Mouse (Mus musculus): ENCODE data around the gene Ccdc12. TPM values are rescaled to one million over a fixed set of nuclear protein-coding genes. Genes with fewer than 3 reads are reported as not detected.

The Ccdc12 gene
- polyA plus RNA-seq, 1 experiment = 103 TPM

DNA sequence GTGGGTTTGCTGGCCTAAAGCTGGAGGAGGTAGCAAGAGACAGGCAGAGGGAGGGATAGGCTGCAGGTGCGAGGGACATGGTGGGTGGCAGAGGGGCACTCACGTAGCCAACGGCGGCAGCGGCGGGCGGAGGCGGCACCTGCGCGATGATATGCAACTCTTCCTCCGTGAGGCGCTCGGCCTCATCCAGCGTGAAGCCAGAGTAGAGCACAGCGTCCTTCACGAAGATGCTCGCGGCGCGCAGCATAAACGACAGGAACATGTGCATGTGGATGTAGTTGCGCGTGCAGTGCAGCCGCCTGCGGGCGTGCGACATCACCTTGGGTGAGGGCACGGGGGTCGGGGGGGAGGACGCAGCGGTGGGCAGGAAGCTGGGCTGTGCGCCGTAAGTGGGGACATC, 70.6 kb downstream of the Ccdc12 start:
- H3K27ac ChIP-seq (ENCODE audit: insufficient read depth, low read length) = no peak overlapping the region
- TF ChIP-seq CTCF (IDR thresholded peaks at IDR 0.05; ENCODE audit: extremely low read depth, insufficient read depth, low read length) (no peak), POLR2A (IDR thresholded peaks at IDR 0.05; ENCODE audit: extremely low read depth, insufficient read depth, low read length) (no peak)
- H3K4me1 ChIP-seq (ENCODE audit: control insufficient read depth, insufficient read depth, low read length) = peaks cover 3% of the 10 kb centered on the region; the same call in 1 of the 2 replicates
- peak overlapping the region; percentile 8 for H3K4me3 ChIP-seq (ENCODE audit: insufficient read depth, low read length)

DNA sequence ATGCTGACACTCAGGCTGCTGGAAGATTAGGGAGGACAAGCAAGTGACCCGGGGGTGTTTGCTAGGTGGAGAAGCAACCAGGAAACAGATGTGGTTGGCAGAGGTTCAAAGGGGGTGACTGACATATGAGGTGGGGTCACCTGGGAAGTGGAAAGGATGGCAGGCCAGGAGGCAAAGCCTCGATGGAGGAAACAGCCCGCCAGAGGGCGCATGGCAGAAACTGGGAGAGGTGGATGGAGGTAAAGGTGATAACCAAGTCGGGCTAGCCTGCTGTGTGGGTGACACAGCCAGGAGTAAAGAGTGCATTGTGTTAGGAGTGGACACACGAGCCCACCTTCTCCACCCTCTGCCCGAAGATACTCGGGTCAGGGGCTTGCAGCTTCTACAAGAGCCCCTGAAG, 73.5 kb downstream of the Ccdc12 start:
- no peak overlapping the region for H3K27ac ChIP-seq (ENCODE audit: insufficient read depth, low read length)
- peaks cover 3% of the 10 kb centered on the region; the same call in 1 of the 2 replicates for H3K4me1 ChIP-seq (ENCODE audit: control insufficient read depth, insufficient read depth, low read length)
- peak; percentile 47; the same call in 1 of the 2 replicates for TF ChIP-seq CTCF (IDR thresholded peaks at IDR 0.05; ENCODE audit: extremely low read depth, insufficient read depth, low read length)
- TF ChIP-seq POLR2A (IDR thresholded peaks at IDR 0.05; ENCODE audit: extremely low read depth, insufficient read depth, low read length) = no peak
- no peak overlapping the region for H3K4me3 ChIP-seq (ENCODE audit: insufficient read depth, low read length)

DNA sequence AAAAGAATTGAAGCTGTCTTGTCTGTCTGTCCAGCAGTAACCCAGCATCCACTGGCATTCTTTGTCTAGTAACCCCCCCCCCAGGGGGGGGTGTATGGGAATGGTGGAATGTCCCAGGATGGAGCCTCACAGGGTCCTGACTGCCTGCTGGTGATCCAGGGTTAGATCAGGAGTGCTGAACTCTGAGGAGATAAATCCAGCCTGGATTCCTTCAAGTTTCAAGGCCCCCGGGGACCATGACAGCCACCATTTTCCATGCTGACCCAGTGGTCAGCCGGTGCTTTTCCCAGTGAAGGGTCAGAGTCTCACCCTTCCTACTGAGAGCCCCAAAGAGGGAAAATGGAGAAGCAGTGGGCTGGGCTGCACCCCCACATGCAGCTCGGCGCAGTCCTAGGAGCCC, 75.6 kb downstream of the Ccdc12 start:
- no peak overlapping the region for H3K27ac ChIP-seq (ENCODE audit: insufficient read depth, low read length)
- H3K4me1 ChIP-seq (ENCODE audit: control insufficient read depth, insufficient read depth, low read length) = no peaks in the 10 kb centered on the region
- no peak for TF ChIP-seq CTCF (IDR thresholded peaks at IDR 0.05; ENCODE audit: extremely low read depth, insufficient read depth, low read length)
- TF ChIP-seq POLR2A (IDR thresholded peaks at IDR 0.05; ENCODE audit: extremely low read depth, insufficient read depth, low read length) = no peak
- H3K4me3 ChIP-seq (ENCODE audit: insufficient read depth, low read length) = no peak overlapping the region

DNA sequence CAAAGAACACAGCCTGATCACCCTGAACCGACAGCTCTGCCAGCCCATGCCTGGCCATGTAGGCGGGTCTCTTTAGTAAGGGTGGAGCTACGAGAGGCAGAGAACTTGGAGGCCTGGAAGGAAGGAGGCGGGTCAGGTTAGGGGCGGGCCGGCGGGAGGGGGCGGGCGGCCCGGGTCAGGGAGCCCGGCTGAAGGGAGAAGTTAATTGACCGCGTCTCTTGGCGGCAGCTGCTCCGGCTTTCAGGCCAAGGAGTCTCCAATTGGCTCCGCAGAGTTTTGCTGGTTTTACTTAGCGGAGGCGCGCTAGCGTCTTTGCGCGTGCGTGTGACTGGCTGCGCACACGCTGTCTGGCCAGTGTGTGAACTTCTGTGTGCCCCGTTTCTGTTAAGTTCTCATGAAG, 76.3 kb downstream of the Ccdc12 start:
- Histone ChIP-seq H3K4me3 (ENCODE audit: insufficient read depth, low read length) (peak overlapping the region; percentile 10), H3K27ac (ENCODE audit: insufficient read depth, low read length) (no peak overlapping the region), H3K4me1 (ENCODE audit: control insufficient read depth, insufficient read depth, low read length) (no peaks in the 10 kb centered on the region)
- no peak for TF ChIP-seq CTCF (IDR thresholded peaks at IDR 0.05; ENCODE audit: extremely low read depth, insufficient read depth, low read length)

DNA sequence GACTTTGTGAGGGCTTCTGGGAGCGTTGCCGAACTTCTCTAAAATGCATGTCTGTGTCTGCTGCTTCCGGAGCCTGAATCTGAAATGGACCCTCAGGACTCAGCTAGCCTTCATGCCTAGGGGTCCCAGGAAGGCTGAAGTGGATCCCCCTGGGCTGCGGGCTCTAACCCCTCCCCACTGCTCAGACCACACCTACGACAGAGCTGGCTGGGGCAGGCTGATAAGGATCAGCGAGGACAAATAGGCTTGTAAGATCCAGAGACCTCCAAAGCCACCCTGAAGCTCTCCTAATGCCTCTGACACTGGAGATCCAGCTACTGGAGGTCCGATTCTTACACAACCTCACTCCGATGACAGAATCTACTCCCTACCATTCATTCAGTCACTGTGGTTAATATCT, 76.8 kb downstream of the Ccdc12 start:
- H3K4me1 ChIP-seq (ENCODE audit: control insufficient read depth, insufficient read depth, low read length) = no peaks in the 10 kb centered on the region
- no peak overlapping the region for H3K27ac ChIP-seq (ENCODE audit: insufficient read depth, low read length)
- peak overlapping the region; percentile 10; the same call in 1 of the 2 replicates for H3K4me3 ChIP-seq (ENCODE audit: insufficient read depth, low read length)
- TF ChIP-seq POLR2A (IDR thresholded peaks at IDR 0.05; ENCODE audit: extremely low read depth, insufficient read depth, low read length) (no peak), CTCF (IDR thresholded peaks at IDR 0.05; ENCODE audit: extremely low read depth, insufficient read depth, low read length) (no peak)

DNA sequence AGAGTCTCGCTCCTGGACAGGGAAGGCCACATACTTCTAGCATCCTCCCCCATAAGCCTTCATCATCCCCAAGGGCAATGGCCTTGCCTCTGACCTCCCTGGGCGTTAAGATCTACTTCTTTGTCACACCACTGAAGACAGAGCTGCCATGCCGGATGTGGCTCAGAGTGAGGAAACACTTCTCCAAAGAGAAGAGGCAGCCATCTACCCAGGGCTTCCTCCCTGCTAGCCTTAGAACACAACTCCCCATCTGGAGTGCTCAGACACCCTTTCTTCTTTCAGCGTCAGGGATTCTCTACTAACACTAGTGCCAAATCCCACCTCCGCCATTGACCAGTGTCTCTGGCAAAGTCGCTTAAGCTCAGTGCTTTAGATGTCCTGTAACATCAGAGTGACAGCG, 77.9 kb downstream of the Ccdc12 start:
- Histone ChIP-seq H3K4me3 (ENCODE audit: insufficient read depth, low read length) (no peak overlapping the region), H3K4me1 (ENCODE audit: control insufficient read depth, insufficient read depth, low read length) (no peaks in the 10 kb centered on the region), H3K27ac (ENCODE audit: insufficient read depth, low read length) (no peak overlapping the region)
- TF ChIP-seq POLR2A (IDR thresholded peaks at IDR 0.05; ENCODE audit: extremely low read depth, insufficient read depth, low read length) (no peak), CTCF (IDR thresholded peaks at IDR 0.05; ENCODE audit: extremely low read depth, insufficient read depth, low read length) (no peak)

DNA sequence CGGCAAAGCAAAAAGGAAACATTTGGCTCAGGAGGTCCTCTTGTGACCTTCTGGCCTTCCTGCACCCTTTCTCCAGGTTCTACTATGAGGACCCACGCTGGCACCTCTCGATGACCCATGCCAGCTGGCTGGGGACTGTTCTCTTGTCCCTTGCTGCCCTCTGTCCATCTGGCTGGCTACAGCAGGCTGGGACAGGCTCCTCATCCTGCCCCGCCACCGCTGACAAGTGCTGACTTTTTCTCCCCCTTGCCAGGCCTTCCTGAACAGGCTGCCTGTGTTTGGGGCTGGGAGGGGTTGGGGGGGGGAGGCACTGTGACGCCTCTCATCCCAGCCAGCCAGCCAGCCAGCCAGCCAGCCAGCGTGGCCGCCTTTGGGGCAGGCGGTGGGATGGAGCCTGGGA, 80.1 kb downstream of the Ccdc12 start:
- Histone ChIP-seq H3K4me3 (ENCODE audit: insufficient read depth, low read length) (no peak overlapping the region), H3K4me1 (ENCODE audit: control insufficient read depth, insufficient read depth, low read length) (no peaks in the 10 kb centered on the region), H3K27ac (ENCODE audit: insufficient read depth, low read length) (no peak overlapping the region)
- TF ChIP-seq POLR2A (IDR thresholded peaks at IDR 0.05; ENCODE audit: extremely low read depth, insufficient read depth, low read length) = no peak
- TF ChIP-seq CTCF (IDR thresholded peaks at IDR 0.05; ENCODE audit: extremely low read depth, insufficient read depth, low read length) = no peak

DNA sequence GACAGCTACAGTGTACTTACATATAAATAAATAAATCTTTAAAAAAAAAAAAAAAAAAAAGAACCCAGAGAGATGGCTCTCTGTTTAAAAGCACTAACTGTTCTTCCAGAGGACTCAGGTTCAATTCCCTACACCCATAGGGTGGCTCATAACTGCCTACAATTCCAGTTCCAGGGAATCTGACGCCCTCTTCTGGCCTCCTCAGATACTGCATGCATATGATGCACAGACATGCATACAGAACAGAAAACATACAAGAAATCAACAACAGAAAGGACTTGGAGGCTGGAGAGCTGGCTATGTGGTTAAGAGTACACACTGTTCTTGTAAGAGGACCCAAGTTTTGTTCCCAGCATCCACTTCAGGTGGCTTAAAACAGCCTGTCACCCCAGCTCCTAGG, 81.8 kb downstream of the Ccdc12 start:
- H3K4me3 ChIP-seq (ENCODE audit: insufficient read depth, low read length) = no peak overlapping the region
- no peaks in the 10 kb centered on the region for H3K4me1 ChIP-seq (ENCODE audit: control insufficient read depth, insufficient read depth, low read length)
- no peak for TF ChIP-seq POLR2A (IDR thresholded peaks at IDR 0.05; ENCODE audit: extremely low read depth, insufficient read depth, low read length)
- peak; percentile 7; the same call in 1 of the 2 replicates for TF ChIP-seq CTCF (IDR thresholded peaks at IDR 0.05; ENCODE audit: extremely low read depth, insufficient read depth, low read length)
- H3K27ac ChIP-seq (ENCODE audit: insufficient read depth, low read length) = no peak overlapping the region

DNA sequence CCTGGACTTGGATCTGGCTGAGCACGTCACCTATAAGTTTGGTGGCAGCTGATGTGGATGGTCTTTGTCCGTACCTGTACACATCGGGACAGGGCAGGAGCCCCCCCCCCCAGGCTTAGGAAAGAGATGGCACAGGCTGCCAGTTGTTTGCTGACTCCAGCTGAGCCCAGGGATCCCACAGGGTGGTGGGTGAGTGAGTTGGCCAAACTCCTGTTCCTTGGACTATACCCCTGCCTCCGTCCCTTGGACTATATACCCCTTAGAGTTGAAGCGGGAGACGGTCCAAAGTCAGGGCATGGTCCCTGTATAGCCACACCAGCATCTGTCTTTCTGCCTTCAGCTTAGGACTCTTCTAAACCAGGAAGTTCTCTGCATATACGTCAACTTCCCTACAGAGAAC, 83.7 kb downstream of the Ccdc12 start:
- no peaks in the 10 kb centered on the region for H3K4me1 ChIP-seq (ENCODE audit: control insufficient read depth, insufficient read depth, low read length)
- no peak overlapping the region for H3K4me3 ChIP-seq (ENCODE audit: insufficient read depth, low read length)
- TF ChIP-seq POLR2A (IDR thresholded peaks at IDR 0.05; ENCODE audit: extremely low read depth, insufficient read depth, low read length) (no peak), CTCF (IDR thresholded peaks at IDR 0.05; ENCODE audit: extremely low read depth, insufficient read depth, low read length) (no peak)

DNA sequence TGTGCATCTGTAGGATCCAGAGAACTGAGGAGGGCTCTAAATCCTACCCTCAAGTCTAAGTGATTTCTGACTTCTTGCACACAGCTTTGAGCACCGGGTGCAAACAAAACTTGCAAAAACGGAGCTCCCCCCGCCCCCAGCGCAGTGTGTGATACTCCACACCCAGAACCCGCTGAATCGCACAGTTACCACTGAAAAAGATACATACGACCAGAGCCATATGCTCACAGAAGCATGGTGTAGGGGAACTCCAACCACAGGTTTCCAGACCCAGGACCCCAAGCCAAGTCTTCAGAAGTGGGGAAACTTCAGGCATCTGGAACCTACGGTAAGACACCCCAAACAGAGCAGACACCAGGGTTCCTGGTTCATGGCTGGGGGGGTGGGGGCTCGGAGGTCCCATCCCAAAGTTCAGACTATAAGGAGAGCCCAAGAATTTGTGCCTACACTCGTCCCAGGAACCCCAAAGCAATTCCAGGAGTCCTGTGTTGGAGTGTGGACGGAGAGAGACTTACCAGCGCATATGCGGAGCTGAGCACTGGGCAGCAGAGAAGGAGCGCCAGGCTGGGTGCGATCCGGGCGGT, 85.5 kb downstream of the Ccdc12 start, which contains the start of gene Myl3:
Myl3 (plus strand) TSS at position 151 of the 584 bp plus-strand sequence.
- Histone ChIP-seq H3K27ac (ENCODE audit: insufficient read depth, low read length) (no peak within 1 kb of the TSS), H3K4me1 (ENCODE audit: control insufficient read depth, insufficient read depth, low read length) (no peaks in the 10 kb centered on the region), H3K4me3 (ENCODE audit: insufficient read depth, low read length) (peak within 1 kb of the TSS; percentile 33; the same call in 1 of the 2 replicates)
- no peak for TF ChIP-seq CTCF (IDR thresholded peaks at IDR 0.05; ENCODE audit: extremely low read depth, insufficient read depth, low read length)
- TF ChIP-seq POLR2A (IDR thresholded peaks at IDR 0.05; ENCODE audit: extremely low read depth, insufficient read depth, low read length) = no peak

More for the DNA sequence above, 83.7 kb downstream of the Ccdc12 start:
- H3K27ac ChIP-seq (ENCODE audit: insufficient read depth, low read length) = no peak overlapping the region

Data from cortical plate, adult 2 months (tissue).